Mouse (Mus musculus) small intestine, adult 2 months (tissue): ENCODE data around the gene 4933402D24Rik.

Source experiments
- CTCF ChIP-seq: fragments of 200-500 bp; IDR thresholded peaks from 2 replicates; pipeline ENCODE4 v1.5.1; 2012; ENCODE audit warnings: low read depth, mild to moderate bottlenecking, control low read depth, inconsistent platforms, low read length, moderate library complexity, mixed read lengths; ENCODE audit not compliant: insufficient replicate concordance, insufficient read length; ENCODE audit errors: extremely low read depth
- POLR2A ChIP-seq: fragments of 200-500 bp; IDR thresholded peaks from 2 replicates; pipeline ENCODE4 v1.6.1; 2012; ENCODE audit warnings: low read depth, mild to moderate bottlenecking, control low read depth, inconsistent platforms, low read length, moderate library complexity

DNA sequence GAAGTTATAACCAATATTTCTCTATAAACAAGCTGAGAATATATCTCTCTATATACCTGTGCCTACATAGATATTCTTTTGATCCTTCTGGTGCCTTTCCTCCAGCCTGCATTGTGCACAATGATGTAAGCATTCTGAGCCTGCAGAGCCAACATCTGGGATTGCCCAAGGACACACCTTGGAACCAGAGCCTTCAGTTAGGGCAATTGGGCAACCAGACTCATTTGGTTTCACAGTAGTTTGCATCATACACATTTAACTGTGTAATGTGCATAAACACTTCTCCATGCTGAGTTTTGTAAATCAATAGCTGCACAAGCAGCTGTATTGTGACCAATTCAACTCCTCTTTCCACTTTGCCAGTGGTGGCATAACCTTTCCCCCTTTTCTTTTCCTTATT is 25.3 kb upstream of the 4933402D24Rik start:
- TF ChIP-seq CTCF (no peak), POLR2A (no peak)
